9 mouse cellular contexts compared by ENCODE assay signal in genomic region chr5:35525469-35526123, GRCm38 (mm10). TPM values are rescaled to one million over a fixed set of nuclear protein-coding genes. Genes with fewer than 3 reads are reported as not detected.
DNase-seq lines count a peak whose midpoint lies in the region; ATAC-seq lines count a peak whose summit lies in the region.
"Had no signal": no experiment of that assay in that cellular context is flagged by ENCODE, and none has a peak within 500 bp of the region (broad histone marks: within the 10 kb centered on the region; RNA-seq: fewer than 3 reads in every experiment).

Gene Cpz (minus strand): TSS chr5:35525698.

- WGBS in liver, embryonic 13.5 days (ENCODE audit: insufficient replicate concordance), result 3% methylated on average over 29 of the region's 29 CpGs
- 3% methylated on average over 29 of the region's 29 CpGs for WGBS in stomach, embryonic 15.5 days

- intact Hi-C loops in heart, postnatal 10 days (cut with DNase I), result loop anchor here (2.0 kb wide), 1 partner anchor 187 kb away; no protein-coding TSS in a partner anchor

- H3K4me3 ChIP-seq in liver, embryonic 13.5 days (replicated peaks), result no peak within 1 kb of the TSS
- peak within 1 kb of the TSS; percentile 31 for H3K4me3 ChIP-seq in stomach, embryonic 15.5 days (replicated peaks)
- H3K4me3 ChIP-seq: left cerebral cortex, adult 2 months had no signal

- no peaks in the 10 kb centered on the region for H3K4me1 ChIP-seq in liver, embryonic 13.5 days (replicated peaks)
- H3K4me1 ChIP-seq in stomach, embryonic 15.5 days, result peaks cover 12% of the 10 kb centered on the region

- ATAC-seq in liver, embryonic 13.5 days (ENCODE audit: low read depth), result no peak
- ATAC-seq in stomach, embryonic 15.5 days (ENCODE audit: insufficient read depth, low FRiP score, low read depth), result peak; percentile 72

- H3K9ac ChIP-seq in liver, embryonic 13.5 days, result no peak within 1 kb of the TSS
- no peak within 1 kb of the TSS for H3K9ac ChIP-seq in stomach, embryonic 15.5 days

- peak; percentile 74 for DNase-seq in kidney, postnatal 10 days
- DNase-seq in kidney, adult 9 months, result no peak
- DNase-seq in embryo, embryonic 10 days (ENCODE audit: low spot score), result peak; percentile 88
- DNase-seq in heart, postnatal 10 days, result peak; percentile 50 to 53
- no peak for DNase-seq in liver, embryonic 13.5 days
- DNase-seq in cerebellum, adult 9-10 months, result no peak
- DNase-seq in T-cell, adult 2 months (ENCODE audit: low spot score), result no peak

- peak within 1 kb of the TSS; percentile 38; the same call in 1 of the 2 replicates for H3K4me2 ChIP-seq in liver, embryonic 13.5 days
- peak within 1 kb of the TSS; percentile 54 for H3K4me2 ChIP-seq in stomach, embryonic 15.5 days

- H3K9me3 ChIP-seq in liver, embryonic 13.5 days (replicated peaks), result no peaks in the 10 kb centered on the region
- H3K9me3 ChIP-seq in stomach, embryonic 15.5 days, result no peaks in the 10 kb centered on the region

- peaks cover 52% of the 10 kb centered on the region for H3K27me3 ChIP-seq in liver, embryonic 13.5 days
- H3K27me3 ChIP-seq in stomach, embryonic 15.5 days (replicated peaks), result peaks cover 21% of the 10 kb centered on the region

- H3K27ac ChIP-seq in liver, embryonic 13.5 days, result no peak within 1 kb of the TSS
- H3K27ac ChIP-seq in stomach, embryonic 15.5 days, result no peak within 1 kb of the TSS
- H3K27ac ChIP-seq: left cerebral cortex, adult 2 months had no signal

- H3K36me3 ChIP-seq in liver, embryonic 13.5 days, result no peaks in the 10 kb centered on the region
- no peaks in the 10 kb centered on the region for H3K36me3 ChIP-seq in stomach, embryonic 15.5 days

RNA-seq across cellular contexts. Expression of gene Cpz, which starts in this region (rescaled TPM):
- 1 to 10 TPM; 6.7 to 7.0 TPM for total RNA-seq in heart, postnatal 10 days (2021)
- 1.2 and 1.4 TPM in 2 replicates for polyA plus RNA-seq in liver, embryonic 13.5 days (2015; fragmentation: Nextera tagmentation; extraction: Ambion mirVana)
- polyA plus RNA-seq in stomach, embryonic 15.5 days (2015; fragmentation: Nextera tagmentation; extraction: Ambion mirVana), result 8.3 and 10.8 TPM in 2 replicates

Comparison
In these comparisons a context has a peak if more than half of its experiments do, and no peak if none do; other contexts are left out.
1. DNase-seq: peak in kidney, postnatal 10 days (single experiment), embryo, embryonic 10 days (single experiment) and heart, postnatal 10 days (2 of 2); none in kidney, adult 9 months (single experiment), liver, embryonic 13.5 days (single experiment), cerebellum, adult 9-10 months (single experiment) and T-cell, adult 2 months (single experiment).